Mouse (Mus musculus) liver, postnatal 0 days (tissue): Measurements from ENCODE around the gene Adamts4.

Experiments used
- CTCF ChIP-seq: sonication (generic); IDR thresholded peaks from 2 replicates; pipeline ENCODE4 v1.5.1; 2016; ENCODE audit warnings: antibody characterized with exemption, low read depth
- EP300 ChIP-seq: IDR thresholded peaks from 2 replicates; pipeline ENCODE4 v1.6.1; 2016; ENCODE audit warnings: antibody characterized with exemption, low read depth, mild to moderate bottlenecking

- no peak for TF ChIP-seq EP300
- TF ChIP-seq CTCF, result no peak
Measured at GRCm38 (mm10) chr1:171235791-171236190, 14.4 kb upstream of the Adamts4 start.
